Mouse (Mus musculus) CH12F3 (cell line): ENCODE measurements around the gene Gm9780.
"Not testable (repeated sequence)": the region's sequence is repeated elsewhere in the genome, so short reads cannot be mapped to it uniquely, and the experiment has no call there.

ENCODE experiments used
- in situ Hi-C: fragments of 300-500 bp; cut with MboI; formaldehyde crosslinking; loops from 2 replicates; pipeline ENCODE4 v1.14.3; 2020; ENCODE audit warnings: low sequenced_read_pairs

Gene Gm9780

GRCm38 (mm10) chr14:26042611-26043010 lies at the start of gene Gm9780:
Gene Gm9780 (minus strand): TSS chr14:26042711.
- in situ Hi-C loops: not testable (repeated sequence)

GRCm38 (mm10) chr14:26081997-26082396 lies 39.5 kb upstream of the Gm9780 start, which contains the start of gene Cphx3:
Gene Cphx3 (plus strand): TSS chr14:26082297.
- in situ Hi-C loops: not testable (repeated sequence)

DNA sequence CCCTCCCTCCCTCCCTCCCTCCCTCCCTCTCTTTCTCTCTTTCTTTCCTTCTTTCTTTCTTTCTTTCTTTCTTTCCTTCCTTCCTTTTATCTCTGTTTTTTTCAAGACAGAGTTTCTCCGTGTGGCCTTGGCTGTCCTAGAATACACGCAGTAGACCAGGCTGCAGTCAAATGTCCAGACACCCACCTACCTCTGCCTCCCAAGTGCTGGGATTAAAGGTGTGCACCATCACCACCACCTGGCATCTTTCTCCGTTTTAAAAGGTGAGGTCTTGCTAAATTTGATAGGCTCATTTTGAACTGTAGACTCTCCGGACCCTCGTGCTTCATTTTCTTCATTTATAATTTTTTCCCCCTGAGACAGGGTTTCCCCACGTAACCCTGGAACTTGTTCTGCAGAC lies 38.7 kb upstream of the Gm9780 start, which contains the start of gene Cphx2:
Gene Cphx2 (plus strand): TSS at position 301 of the 400 bp plus-strand sequence.
- in situ Hi-C loops: not testable (repeated sequence)

- in situ Hi-C loops: not testable (repeated sequence)
These were observed 34.3 kb upstream of the Gm9780 start for GRCm38 (mm10) chr14:26076620-26077390.

GRCm38 (mm10) chr14:26067325-26067633 lies 24.8 kb upstream of the Gm9780 start, which contains the start of gene Tmem254c:
Gene Tmem254c (minus strand): TSS chr14:26067355.
- in situ Hi-C loops: not testable (repeated sequence)

- in situ Hi-C loops: not testable (repeated sequence)
These were observed 24.2 kb upstream of the Gm9780 start for GRCm38 (mm10) chr14:26066574-26067324.

- in situ Hi-C loops: not testable (repeated sequence)
These were observed 16.9 kb upstream of the Gm9780 start for GRCm38 (mm10) chr14:26059362-26059761.

GRCm38 (mm10) chr14:26058184-26058583 lies 15.7 kb upstream of the Gm9780 start:
- in situ Hi-C loops: not testable (repeated sequence)

DNA sequence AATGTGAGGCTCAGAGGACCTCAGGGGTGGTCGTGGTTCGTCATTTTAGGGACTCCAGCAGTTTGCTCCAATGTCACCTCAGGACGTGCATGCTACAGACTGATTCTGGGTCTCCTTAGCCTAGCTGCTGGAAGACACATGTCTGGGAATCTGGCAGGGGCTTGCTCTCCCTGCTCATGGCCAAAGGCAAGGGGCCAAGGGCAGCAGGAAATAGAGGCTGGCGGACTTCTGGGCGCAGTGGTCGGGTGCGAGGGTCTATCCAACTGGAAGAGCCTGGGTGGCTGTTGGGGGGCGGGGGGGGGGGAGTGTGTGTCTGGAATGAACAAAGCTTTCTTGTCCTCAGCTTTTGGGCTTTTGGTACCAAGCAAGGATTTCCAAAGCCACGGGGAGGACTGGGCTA lies 6.3 kb upstream of the Gm9780 start:
- in situ Hi-C loops: not testable (repeated sequence)

- in situ Hi-C loops: not testable (repeated sequence)
These were observed 4.5 kb upstream of the Gm9780 start for GRCm38 (mm10) chr14:26047026-26047425.

DNA sequence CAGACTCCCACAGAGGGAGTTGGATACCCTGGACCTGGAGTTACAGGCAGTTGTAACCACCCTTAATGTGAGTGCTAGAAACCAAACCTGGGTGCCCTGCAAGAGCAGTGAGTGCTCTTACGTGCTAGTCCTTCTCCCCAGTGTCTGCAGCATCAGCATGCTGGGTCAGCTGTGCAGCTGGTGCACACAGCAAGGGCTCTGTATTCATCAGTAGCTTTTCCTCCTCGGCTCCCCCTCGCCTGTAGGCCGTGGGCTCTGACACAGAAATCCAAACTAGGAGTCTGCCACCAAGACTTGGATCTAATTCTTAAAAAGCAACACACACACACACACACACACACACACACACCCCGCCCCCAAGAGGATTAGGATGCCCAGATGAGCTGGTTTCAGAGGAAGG lies 2.5 kb upstream of the Gm9780 start:
- in situ Hi-C loops: not testable (repeated sequence)

DNA sequence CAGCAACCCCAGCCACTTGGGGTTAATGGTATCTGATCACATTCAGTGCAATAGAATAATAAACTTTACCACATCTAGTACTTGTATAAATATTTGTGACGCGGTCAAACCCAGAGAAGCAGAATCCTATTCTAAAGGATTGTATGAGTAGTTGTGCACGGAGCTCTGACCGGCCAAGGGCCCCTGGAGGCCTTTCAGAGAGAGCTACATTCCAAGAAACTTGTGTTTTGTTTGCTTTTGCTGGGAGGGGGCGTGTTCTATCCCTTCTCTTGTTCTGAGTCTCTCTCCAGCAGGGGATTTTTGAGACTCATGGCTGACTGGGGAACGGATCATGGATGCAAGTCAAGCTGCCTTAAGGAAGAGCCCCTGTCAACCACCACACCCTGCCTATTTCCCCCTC lies 7.1 kb downstream of the Gm9780 start:
- in situ Hi-C loops: not testable (repeated sequence)

- in situ Hi-C loops: not testable (repeated sequence)
These were observed 8.1 kb downstream of the Gm9780 start for GRCm38 (mm10) chr14:26034364-26034763.

DNA sequence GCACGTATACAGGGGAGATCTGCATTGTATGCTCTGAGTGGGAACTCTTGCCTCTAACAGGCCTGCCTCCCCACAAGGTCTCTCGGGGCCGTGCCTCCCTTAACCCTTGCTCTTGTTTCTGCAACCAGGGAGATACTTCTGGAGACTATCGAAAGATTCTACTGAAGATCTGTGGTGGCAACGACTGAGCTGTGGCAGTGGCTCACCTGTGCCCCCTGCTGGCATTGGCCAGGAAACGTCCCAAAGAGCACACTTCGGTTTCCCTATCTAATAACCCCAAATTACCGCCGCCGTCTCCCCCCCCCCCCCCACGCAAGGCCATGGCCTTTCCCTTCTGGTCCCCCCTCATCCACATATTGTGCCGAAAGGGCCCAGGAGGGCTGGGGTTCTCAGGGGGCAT lies 16.9 kb downstream of the Gm9780 start:
- in situ Hi-C loops: not testable (repeated sequence)

DNA sequence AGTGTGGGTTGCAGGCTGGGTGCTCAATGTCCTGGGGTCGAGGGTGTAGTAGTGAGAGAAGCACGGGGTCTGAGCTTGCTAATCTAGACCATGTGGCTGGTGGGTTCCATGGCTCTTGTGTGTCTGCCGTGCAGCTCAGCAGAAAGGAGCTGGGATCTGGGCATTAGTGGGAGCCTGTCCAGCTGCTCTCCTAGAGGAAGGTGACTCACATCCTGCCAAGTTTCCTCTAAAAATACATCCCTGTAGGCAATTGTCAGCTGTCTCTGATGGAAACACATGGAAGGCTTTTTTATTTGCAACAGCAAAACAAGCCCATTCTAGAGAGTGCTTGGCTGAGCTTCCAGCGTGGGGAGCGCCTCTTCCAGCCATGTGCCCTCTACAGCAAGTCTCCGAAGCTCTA lies 19.7 kb downstream of the Gm9780 start:
- in situ Hi-C loops: not testable (repeated sequence)

GRCm38 (mm10) chr14:26021555-26021954 lies 21.0 kb downstream of the Gm9780 start:
- in situ Hi-C loops: not testable (repeated sequence)

- in situ Hi-C loops: not testable (repeated sequence)
These were observed 26.1 kb downstream of the Gm9780 start for GRCm38 (mm10) chr14:26016414-26016813.

DNA sequence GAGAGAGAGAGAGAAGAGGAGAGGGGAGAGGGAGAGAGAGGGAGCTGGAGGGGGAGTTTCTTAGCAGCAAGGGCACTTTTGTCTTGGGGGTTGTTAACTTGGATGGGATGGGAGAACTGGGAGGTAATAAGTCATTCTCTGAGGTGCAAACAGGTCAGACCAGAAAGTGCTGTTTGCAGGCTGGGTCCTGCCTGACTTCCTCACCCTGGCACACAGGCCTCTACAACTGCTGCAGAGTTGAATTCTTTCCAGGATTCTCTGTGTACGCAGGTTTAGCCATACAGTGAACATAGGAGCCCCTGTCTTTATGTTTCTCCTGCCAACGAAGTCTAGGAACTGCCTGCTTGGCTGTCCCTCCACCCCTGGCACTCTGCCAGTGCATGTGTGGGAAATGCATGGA lies 35.0 kb downstream of the Gm9780 start:
- in situ Hi-C loops: not testable (repeated sequence)

- in situ Hi-C loops: not testable (repeated sequence)
These were observed 60.6 kb downstream of the Gm9780 start for GRCm38 (mm10) chr14:25981880-25982279.

DNA sequence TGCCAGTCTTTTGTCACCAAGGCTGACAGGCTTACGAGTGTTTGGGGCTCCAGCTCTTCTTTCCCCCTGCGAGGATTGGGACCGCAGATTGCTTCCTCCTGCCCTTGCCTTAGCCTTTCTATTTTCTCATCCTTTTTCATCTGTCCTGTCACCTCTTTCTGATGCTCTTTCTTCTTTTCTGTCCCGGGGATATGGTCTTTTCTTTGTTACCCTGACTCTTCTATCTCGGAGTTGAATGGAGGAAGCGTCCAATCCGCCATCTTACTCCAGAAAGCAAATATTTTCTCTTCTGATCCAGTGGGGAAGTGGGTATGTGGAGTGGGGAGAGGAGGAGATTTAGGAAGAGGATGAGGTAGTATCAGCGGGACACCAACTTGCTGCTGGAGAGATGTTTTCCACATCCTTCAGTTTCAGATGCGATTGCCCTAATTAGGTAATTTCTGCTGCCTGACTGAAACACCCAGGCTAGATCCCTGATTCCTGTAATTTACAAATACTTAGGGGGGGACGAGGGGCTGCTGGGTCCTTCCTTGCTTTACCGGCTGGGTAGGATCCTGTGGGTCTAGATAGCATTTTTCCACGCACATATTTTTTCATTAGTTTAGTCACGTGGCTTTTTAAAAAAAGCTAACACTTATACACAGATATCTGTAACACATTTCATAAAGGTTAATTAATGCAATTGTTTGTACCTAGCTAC lies 63.1 kb downstream of the Gm9780 start:
- in situ Hi-C loops: not testable (repeated sequence)
